Mouse (Mus musculus): ENCODE data around the gene Cactin. TPM values are rescaled to one million over a fixed set of nuclear protein-coding genes. Genes with fewer than 3 reads are reported as not detected.

Cactin gene
- polyA plus RNA-seq, 1 experiment, result 18.2 TPM

DNA sequence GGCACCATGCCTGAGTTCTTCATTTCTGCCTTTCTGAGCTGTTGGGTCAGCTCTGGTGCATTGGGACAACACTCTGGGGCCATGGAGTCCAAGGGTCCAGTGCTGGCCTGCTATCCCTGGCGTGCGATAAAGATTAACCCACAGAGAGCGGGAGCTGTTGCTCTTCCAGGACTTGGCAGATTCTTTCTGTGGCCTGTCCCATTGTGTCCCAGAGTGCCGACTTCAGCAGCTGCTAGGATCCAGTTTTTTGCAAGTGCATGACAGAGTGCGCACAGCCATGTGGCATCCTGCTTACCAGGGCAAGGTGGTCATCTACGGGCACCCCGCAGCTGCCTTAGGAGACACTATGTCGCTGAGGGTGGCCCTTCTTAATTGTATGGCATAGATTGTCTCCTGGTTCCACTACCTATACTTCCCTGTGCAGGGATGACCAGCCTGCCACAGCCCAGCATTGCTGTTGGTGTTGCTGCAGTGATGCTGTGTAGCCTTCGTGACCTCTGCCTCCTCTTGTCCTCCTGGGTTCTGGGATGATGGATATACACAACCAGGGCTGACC lies 20.5 kb upstream of the Cactin start:
- TF ChIP-seq CTCF (IDR thresholded peaks at IDR 0.05; ENCODE audit: low read depth, low read length) (no peak), POLR2A (IDR thresholded peaks at IDR 0.05; ENCODE audit: insufficient read depth, low read length) (no peak), EP300 (IDR thresholded peaks at IDR 0.05; ENCODE audit: insufficient read depth, low read depth, low read length) (no peak)
- Histone ChIP-seq H3K9ac (ENCODE audit: low read depth, poor library complexity, severe bottlenecking) (no peak overlapping the region), H3K4me1 (ENCODE audit: control insufficient read depth, insufficient read depth, low read length) (peaks cover 2% of the 10 kb centered on the region), H3K4me3 (ENCODE audit: low read depth, low read length) (no peak overlapping the region), H3K27me3 (ENCODE audit: control insufficient read depth, insufficient read depth, low read length, poor library complexity, severe bottlenecking) (no peaks in the 10 kb centered on the region), H3K9me3 (replicated peaks; ENCODE audit: control insufficient read depth, insufficient read depth, low read length, poor library complexity, severe bottlenecking) (no peaks in the 10 kb centered on the region), H3K36me3 (ENCODE audit: control insufficient read depth, insufficient read depth, low read length, poor library complexity, severe bottlenecking) (no peaks in the 10 kb centered on the region), H3K27ac (ENCODE audit: insufficient read depth, low read length) (no peak overlapping the region)

- Histone ChIP-seq H3K4me1 (ENCODE audit: control insufficient read depth, insufficient read depth, low read length) (peaks cover 2% of the 10 kb centered on the region), H3K27ac (ENCODE audit: insufficient read depth, low read length) (no peak overlapping the region)
- no peak for TF ChIP-seq POLR2A (IDR thresholded peaks at IDR 0.05; ENCODE audit: insufficient read depth, low read length)
- TF ChIP-seq EP300 (IDR thresholded peaks at IDR 0.05; ENCODE audit: insufficient read depth, low read depth, low read length), result no peak
- TF ChIP-seq CTCF (IDR thresholded peaks at IDR 0.05; ENCODE audit: low read depth, low read length), result no peak
Observed at GRCm38 (mm10) chr10:81301321-81301720, 19.6 kb upstream of the Cactin start.

DNA sequence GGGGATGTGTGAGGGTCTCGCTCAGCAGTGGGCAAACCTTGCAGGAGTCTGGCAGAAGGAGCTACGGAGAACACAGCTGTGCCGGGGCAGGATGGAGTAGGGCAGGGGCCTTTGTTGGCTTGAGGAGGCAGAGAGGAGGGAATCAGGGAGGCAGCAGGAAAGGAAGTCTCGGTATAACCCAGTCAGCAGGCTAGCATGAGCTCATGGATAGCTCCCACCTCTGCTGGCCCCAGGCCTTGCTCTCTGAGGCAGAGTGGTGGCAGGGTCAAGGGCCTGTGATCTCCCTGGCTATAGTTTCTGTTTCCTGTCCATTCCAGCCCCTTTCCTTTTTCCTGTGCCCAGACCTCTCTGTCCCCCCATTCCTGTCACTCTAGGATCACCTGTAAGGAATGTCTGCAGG lies 18.6 kb upstream of the Cactin start:
- Histone ChIP-seq H3K36me3 (ENCODE audit: control insufficient read depth, insufficient read depth, low read length, poor library complexity, severe bottlenecking) (no peaks in the 10 kb centered on the region), H3K4me1 (ENCODE audit: control insufficient read depth, insufficient read depth, low read length) (peaks cover 2% of the 10 kb centered on the region), H3K9ac (ENCODE audit: low read depth, poor library complexity, severe bottlenecking) (no peak overlapping the region), H3K4me3 (ENCODE audit: low read depth, low read length) (no peak overlapping the region), H3K9me3 (replicated peaks; ENCODE audit: control insufficient read depth, insufficient read depth, low read length, poor library complexity, severe bottlenecking) (no peaks in the 10 kb centered on the region), H3K27ac (ENCODE audit: insufficient read depth, low read length) (no peak overlapping the region), H3K27me3 (ENCODE audit: control insufficient read depth, insufficient read depth, low read length, poor library complexity, severe bottlenecking) (no peaks in the 10 kb centered on the region)
- TF ChIP-seq CTCF (IDR thresholded peaks at IDR 0.05; ENCODE audit: low read depth, low read length) (no peak), POLR2A (IDR thresholded peaks at IDR 0.05; ENCODE audit: insufficient read depth, low read length) (no peak), EP300 (IDR thresholded peaks at IDR 0.05; ENCODE audit: insufficient read depth, low read depth, low read length) (no peak)

More at GRCm38 (mm10) chr10:81301321-81301720, 19.6 kb upstream of the Cactin start:
- H3K4me3 ChIP-seq (ENCODE audit: low read depth, low read length), result no peak overlapping the region
- H3K27me3 ChIP-seq (ENCODE audit: control insufficient read depth, insufficient read depth, low read length, poor library complexity, severe bottlenecking), result no peaks in the 10 kb centered on the region
- H3K9me3 ChIP-seq (replicated peaks; ENCODE audit: control insufficient read depth, insufficient read depth, low read length, poor library complexity, severe bottlenecking), result no peaks in the 10 kb centered on the region
- no peak overlapping the region for H3K9ac ChIP-seq (ENCODE audit: low read depth, poor library complexity, severe bottlenecking)
- no peaks in the 10 kb centered on the region for H3K36me3 ChIP-seq (ENCODE audit: control insufficient read depth, insufficient read depth, low read length, poor library complexity, severe bottlenecking)

GRCm38 (mm10) chr10:81302781-81303218 lies 18.1 kb upstream of the Cactin start:
- no peaks in the 10 kb centered on the region for H3K9me3 ChIP-seq (replicated peaks; ENCODE audit: control insufficient read depth, insufficient read depth, low read length, poor library complexity, severe bottlenecking)
- no peak overlapping the region for H3K4me3 ChIP-seq (ENCODE audit: low read depth, low read length)
- H3K27me3 ChIP-seq (ENCODE audit: control insufficient read depth, insufficient read depth, low read length, poor library complexity, severe bottlenecking), result no peaks in the 10 kb centered on the region
- no peak overlapping the region for H3K27ac ChIP-seq (ENCODE audit: insufficient read depth, low read length)
- H3K9ac ChIP-seq (ENCODE audit: low read depth, poor library complexity, severe bottlenecking), result no peak overlapping the region
- H3K4me1 ChIP-seq (ENCODE audit: control insufficient read depth, insufficient read depth, low read length), result peaks cover 2% of the 10 kb centered on the region
- no peak for TF ChIP-seq EP300 (IDR thresholded peaks at IDR 0.05; ENCODE audit: insufficient read depth, low read depth, low read length)
- TF ChIP-seq CTCF (IDR thresholded peaks at IDR 0.05; ENCODE audit: low read depth, low read length), result no peak
- no peak for TF ChIP-seq POLR2A (IDR thresholded peaks at IDR 0.05; ENCODE audit: insufficient read depth, low read length)
- no peaks in the 10 kb centered on the region for H3K36me3 ChIP-seq (ENCODE audit: control insufficient read depth, insufficient read depth, low read length, poor library complexity, severe bottlenecking)

GRCm38 (mm10) chr10:81303258-81303657 lies 17.6 kb upstream of the Cactin start:
- no peaks in the 10 kb centered on the region for H3K36me3 ChIP-seq (ENCODE audit: control insufficient read depth, insufficient read depth, low read length, poor library complexity, severe bottlenecking)
- no peak overlapping the region for H3K4me3 ChIP-seq (ENCODE audit: low read depth, low read length)
- TF ChIP-seq POLR2A (IDR thresholded peaks at IDR 0.05; ENCODE audit: insufficient read depth, low read length) (no peak), EP300 (IDR thresholded peaks at IDR 0.05; ENCODE audit: insufficient read depth, low read depth, low read length) (no peak), CTCF (IDR thresholded peaks at IDR 0.05; ENCODE audit: low read depth, low read length) (no peak)
- H3K27ac ChIP-seq (ENCODE audit: insufficient read depth, low read length), result no peak overlapping the region
- H3K4me1 ChIP-seq (ENCODE audit: control insufficient read depth, insufficient read depth, low read length), result no peaks in the 10 kb centered on the region
- H3K9ac ChIP-seq (ENCODE audit: low read depth, poor library complexity, severe bottlenecking), result no peak overlapping the region
- no peaks in the 10 kb centered on the region for H3K9me3 ChIP-seq (replicated peaks; ENCODE audit: control insufficient read depth, insufficient read depth, low read length, poor library complexity, severe bottlenecking)
- no peaks in the 10 kb centered on the region for H3K27me3 ChIP-seq (ENCODE audit: control insufficient read depth, insufficient read depth, low read length, poor library complexity, severe bottlenecking)

- Histone ChIP-seq H3K27me3 (ENCODE audit: control insufficient read depth, insufficient read depth, low read length, poor library complexity, severe bottlenecking) (no peaks in the 10 kb centered on the region), H3K27ac (ENCODE audit: insufficient read depth, low read length) (no peak overlapping the region), H3K4me3 (ENCODE audit: low read depth, low read length) (no peak overlapping the region), H3K9me3 (replicated peaks; ENCODE audit: control insufficient read depth, insufficient read depth, low read length, poor library complexity, severe bottlenecking) (no peaks in the 10 kb centered on the region), H3K4me1 (ENCODE audit: control insufficient read depth, insufficient read depth, low read length) (no peaks in the 10 kb centered on the region), H3K9ac (ENCODE audit: low read depth, poor library complexity, severe bottlenecking) (no peak overlapping the region), H3K36me3 (ENCODE audit: control insufficient read depth, insufficient read depth, low read length, poor library complexity, severe bottlenecking) (no peaks in the 10 kb centered on the region)
- no peak for TF ChIP-seq EP300 (IDR thresholded peaks at IDR 0.05; ENCODE audit: insufficient read depth, low read depth, low read length)
- TF ChIP-seq CTCF (IDR thresholded peaks at IDR 0.05; ENCODE audit: low read depth, low read length), result no peak
- no peak for TF ChIP-seq POLR2A (IDR thresholded peaks at IDR 0.05; ENCODE audit: insufficient read depth, low read length)
Observed at GRCm38 (mm10) chr10:81303761-81304160, 17.1 kb upstream of the Cactin start.

All from ES-Bruce4 (cell line).